Mouse (Mus musculus) heart, postnatal 14 days (tissue): ENCODE measurements around the gene Inf2. TPM values are rescaled to one million over a fixed set of nuclear protein-coding genes. Genes with fewer than 3 reads are reported as not detected.

Experiments
- DNase-seq, 2 experiments: peaks; one replicate each; pipeline ENCODE4 v3.0.0; 2021 to 2022
- intact Hi-C: fragments of 180-260 bp; cut with DNase I; formaldehyde crosslinking; loops from one replicate; pipeline ENCODE4 v1.15.1; 2025
- total RNA-seq, 2 experiments: library from RNA; stranded (reverse); gene quantifications; 2 replicates each; pipeline ENCODE4 v1.2.3; 2021

The Inf2 gene
- total RNA-seq, 2 experiments from 2014 or later, result 19.8 to 21.5 TPM

DNA sequence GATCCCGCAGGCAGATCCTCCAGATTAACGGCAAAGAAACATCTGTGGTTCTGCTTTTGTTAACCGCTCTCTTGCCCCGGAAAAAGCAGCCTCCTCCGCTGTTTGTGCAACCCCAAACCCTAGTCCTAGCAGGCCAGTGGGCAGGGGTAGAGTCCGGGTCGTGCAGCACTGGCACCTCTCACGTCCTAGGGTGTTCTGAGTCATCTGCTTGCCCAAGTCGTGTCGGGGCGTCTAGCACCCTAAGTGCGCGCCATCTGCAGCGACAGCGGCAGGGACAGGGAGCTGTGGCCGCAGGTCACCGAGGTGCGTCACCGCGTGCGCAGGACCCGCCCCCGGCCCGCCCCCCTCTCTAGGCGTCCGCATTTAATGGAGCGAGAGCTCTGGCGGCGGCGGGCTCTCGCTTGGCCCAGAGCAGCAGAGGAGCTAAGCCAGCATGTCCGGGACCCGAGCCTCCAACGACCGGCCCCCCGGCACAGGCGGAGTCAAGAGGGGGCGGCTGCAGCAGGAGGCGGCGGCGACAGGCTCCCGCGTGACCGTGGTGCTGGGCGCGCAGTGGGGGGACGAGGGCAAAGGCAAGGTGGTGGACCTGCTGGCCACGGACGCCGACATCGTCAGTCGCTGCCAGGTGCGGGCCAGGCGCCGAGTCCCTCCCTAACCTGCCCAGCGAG lies 31.2 kb downstream of the Inf2 start, which contains the start of gene Adssl1:
TSS of gene Adssl1 (plus strand) at position 360 of the 668 bp plus-strand sequence.
- intact Hi-C loops, result no loop called here

DNA sequence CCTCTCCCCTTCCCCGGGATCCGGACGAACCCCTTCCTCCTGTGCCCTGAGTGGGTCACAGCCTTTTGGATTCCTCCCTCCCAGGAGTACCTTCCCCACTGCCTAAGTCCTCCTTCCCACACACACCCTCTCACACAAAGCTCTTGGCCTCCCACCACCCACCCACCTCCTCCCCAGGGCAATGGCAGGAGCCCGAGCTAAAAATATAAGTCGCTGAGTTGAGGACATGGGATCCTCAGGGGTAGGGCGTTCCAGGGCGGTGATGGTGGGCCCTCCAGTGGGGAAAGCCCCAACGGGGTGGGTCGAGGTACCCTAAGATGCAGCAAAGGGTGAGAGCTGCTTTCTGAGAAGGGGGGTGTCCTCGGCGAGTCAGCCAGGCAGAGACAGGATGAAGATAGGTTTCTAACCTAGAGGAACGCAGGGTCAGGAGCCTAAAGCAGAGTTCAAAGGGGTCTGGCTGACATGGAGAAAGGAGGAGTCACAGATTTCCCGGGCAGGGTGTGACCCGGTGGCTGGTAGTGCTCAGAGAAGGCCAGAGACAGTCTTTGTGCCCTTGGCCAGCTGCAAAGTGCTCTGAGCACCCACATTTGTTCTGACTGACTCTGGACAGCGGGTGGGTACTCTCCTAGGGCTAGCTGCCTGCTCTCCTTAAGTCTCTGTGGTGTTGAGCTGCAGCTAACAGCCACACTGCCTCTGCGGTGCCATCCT lies 31.9 kb downstream of the Inf2 start:
- intact Hi-C loops, result no loop called here
- DNase-seq, result no peak

More for the DNA sequence above, 31.2 kb downstream of the Inf2 start, which contains the start of gene Adssl1:
- DNase-seq, result peak; percentile 77 to 78

DNA sequence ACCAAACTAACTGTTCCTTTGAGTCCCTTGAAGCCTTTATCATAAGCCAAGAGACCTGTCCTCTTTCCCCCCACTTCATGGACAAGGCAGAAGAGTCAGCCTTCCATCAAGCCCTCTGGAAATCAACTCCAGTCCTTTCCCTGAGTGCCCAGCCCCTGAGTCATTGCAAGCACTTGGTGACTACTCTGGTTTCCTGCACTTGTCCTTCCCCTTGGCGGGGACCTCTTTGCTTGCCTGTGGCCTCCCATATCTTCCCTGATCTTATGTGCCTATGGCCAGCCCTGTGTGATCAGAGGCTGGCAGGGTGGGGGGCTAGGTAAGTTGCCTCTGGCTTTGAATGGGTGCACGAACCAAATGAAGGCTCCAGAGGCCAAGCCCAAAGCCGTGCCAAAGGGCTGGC lies 33.3 kb downstream of the Inf2 start:
- no peak for DNase-seq
- intact Hi-C loops, result no loop called here

- intact Hi-C loops, result loop anchor here (1.0 kb wide), 1 partner anchor 71 kb away; no protein-coding TSS in a partner anchor
- DNase-seq, result peak; percentile 80 to 84
These were observed 35.2 kb downstream of the Inf2 start for GRCm38 (mm10) chr12:112623742-112624141.

- DNase-seq, result no peak
- intact Hi-C loops, result no loop called here
These were observed 37.1 kb downstream of the Inf2 start for GRCm38 (mm10) chr12:112625700-112626099.

- intact Hi-C loops, result no loop called here
- no peak for DNase-seq
These were observed 37.9 kb downstream of the Inf2 start for GRCm38 (mm10) chr12:112626455-112626854.

DNA sequence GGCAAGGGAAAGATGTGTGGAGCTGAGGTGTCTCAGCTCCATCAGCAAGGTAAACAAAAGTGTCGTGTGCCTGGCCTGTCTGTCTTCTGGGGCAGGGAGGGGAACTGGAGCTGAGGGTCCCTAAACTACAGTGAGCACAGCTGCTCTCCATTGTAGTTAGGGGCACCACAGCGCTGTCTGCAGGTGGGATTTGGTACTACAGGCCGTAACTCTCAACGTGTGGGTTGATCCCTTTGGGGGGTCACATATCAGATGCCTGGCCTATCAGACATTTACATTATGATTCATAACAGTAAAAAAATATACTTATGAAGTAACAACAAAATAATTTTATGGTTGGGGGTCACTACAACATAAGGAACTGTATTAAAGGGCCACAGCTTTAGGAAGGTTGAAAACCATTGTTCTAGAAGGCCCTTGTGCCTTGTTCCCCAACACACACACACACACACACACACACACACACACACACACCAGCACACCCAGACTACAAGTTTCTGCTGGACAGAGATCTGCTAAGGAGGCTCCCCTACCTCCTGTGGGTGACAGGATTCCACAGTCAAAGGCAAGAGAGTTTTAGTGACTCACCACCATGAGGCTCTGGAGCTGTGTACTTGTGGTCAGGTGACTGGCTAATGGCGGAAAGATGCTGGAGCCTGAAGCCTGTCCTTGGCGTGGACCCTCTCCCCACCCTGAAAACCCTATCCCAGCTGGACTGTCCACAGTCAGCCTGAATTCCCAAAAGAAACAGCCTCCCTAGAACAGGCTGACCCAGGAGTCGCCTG lies 38.7 kb downstream of the Inf2 start:
- no peak for DNase-seq
- intact Hi-C loops, result no loop called here

DNA sequence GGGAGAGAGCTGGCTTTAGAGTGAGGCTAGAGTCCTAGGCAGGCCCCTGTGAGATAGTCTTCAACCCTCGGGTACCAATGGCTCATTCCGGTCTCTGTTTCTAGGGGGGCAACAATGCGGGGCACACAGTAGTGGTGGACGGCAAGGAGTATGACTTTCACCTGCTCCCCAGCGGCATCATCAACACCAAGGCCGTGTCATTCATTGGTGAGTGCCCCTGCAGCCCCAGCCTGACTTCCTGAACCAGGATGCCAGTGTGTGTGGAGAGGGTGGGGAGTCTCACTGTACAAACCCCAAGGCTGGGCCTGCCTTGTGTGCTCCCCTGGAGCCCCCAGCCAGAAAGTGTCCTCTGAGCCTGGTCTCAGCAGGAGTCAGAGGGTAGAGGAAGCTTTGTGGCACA lies 39.6 kb downstream of the Inf2 start:
- DNase-seq, result no peak
- intact Hi-C loops, result no loop called here

DNA sequence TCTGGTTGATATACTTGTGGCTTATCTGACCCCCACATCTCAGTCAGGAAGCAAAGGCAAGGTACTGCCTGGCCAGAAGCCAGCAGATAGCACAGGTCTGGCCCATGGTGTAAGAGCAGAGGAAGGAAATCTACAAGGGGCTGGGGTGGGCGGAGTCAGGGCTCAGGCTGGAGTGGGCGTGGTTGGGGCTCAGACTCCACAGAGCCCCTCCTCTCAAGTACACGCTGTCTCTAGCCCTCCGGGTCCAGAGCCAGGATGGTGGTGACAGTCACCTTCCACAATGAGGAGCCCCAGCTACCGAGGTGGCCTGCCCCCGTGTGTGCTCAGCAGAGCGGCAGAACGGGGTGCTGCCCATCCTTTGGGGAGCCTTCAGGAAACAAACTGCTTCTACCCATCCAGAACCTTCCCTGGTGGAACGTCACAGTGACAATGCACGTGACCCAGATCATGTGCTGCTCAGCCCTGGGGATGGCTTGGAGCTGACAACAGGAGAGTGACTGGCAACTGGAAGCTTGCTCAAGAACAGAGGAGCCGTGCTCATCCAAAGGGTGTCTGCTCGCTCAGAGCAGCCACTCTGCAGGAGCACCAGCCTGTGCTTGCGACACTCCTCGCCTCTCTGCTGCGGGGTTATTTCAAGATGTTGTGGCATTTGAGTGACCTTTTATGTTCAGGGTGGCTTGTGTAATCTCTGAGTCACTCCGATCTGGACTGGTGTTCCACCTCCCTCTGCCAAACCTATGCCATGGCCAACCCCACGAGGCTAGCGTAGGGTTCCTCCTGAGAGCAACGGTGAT lies 40.5 kb downstream of the Inf2 start:
- intact Hi-C loops, result no loop called here

GRCm38 (mm10) chr12:112630029-112630428 lies 41.4 kb downstream of the Inf2 start:
- intact Hi-C loops, result no loop called here
- no peak for DNase-seq

More for the DNA sequence above, 40.5 kb downstream of the Inf2 start:
- DNase-seq, result peak; percentile 54 to 62

- intact Hi-C loops, result no loop called here
- DNase-seq, result no peak
These were observed 42.2 kb downstream of the Inf2 start for GRCm38 (mm10) chr12:112630796-112631195.

DNA sequence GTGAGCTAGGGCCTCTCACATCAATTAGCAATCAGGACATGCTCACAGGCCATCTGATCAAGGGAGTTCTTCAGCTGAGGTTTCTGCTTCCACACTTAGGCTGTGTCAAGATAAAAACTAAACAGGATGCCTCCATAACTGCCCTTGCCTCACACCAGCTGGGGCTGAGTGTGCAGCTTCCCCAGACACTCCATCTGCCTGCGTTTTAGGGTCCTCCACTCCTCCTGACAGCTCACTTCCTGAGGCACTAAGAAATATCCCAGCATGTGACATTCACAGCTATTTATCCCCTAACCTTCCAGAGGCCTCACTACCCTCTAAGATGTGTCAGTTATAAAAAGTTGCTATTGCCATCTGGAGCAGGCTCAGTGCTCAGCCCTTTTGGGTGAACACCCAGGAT lies 42.9 kb downstream of the Inf2 start:
- intact Hi-C loops, result no loop called here
- DNase-seq, result no peak

DNA sequence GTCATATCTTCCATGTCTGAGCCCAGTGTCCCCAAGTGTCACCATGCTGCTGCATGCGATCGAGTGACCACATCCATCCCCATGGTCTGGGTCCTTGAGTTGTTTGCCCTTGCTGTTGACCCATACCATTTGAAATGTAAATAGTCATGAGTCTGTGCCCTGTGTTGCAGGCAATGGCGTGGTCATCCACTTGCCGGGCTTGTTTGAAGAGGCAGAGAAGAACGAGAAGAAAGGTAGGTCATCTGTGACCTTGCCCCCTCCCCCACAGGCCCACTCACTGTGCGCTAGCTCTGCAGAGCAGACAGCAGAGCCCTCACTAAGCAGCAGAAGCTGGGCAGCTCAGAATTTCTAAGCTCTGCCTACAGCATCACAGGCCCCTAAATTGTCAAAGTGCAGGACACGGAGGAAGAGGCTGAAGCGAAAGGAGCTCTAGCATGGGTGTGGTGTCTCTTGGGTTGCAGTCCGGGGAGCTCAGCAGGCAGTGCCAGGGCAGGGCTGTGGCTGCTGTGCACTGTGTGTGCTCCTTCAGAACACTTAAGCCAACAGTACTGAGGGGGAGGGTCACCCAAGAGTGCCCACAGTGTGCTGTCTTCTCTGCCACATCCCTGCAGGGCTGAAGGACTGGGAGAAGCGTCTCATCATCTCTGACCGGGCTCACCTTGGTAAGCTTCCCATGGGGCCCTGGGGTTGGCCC lies 43.6 kb downstream of the Inf2 start:
- intact Hi-C loops, result no loop called here
- DNase-seq, result no peak

- intact Hi-C loops, result no loop called here
- no peak for DNase-seq
These were observed 44.3 kb downstream of the Inf2 start for GRCm38 (mm10) chr12:112632907-112633306.

DNA sequence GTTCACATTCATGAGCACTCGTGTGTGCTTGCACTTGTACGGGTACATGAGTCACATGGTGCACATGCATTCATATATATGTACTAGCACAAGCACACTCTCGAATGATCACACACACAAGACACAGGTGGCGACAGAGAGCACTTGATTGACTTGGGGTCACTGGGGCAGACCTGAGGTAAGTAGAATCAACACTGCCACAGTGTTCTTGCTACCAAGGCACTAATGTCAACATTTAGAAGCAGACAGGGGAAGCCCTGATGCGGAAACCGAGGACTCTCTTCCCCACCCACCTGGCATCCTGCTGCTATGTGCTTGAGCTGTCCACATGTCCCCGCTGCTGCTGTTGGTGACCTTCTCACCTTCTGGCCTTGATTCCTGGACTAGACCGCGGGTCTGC lies 45.1 kb downstream of the Inf2 start:
- DNase-seq, result no peak
- intact Hi-C loops, result no loop called here

GRCm38 (mm10) chr12:112639526-112639925 lies 50.9 kb downstream of the Inf2 start:
- DNase-seq, result no peak
- intact Hi-C loops, result no loop called here

- intact Hi-C loops, result no loop called here
- no peak for DNase-seq
These were observed 54.5 kb downstream of the Inf2 start for GRCm38 (mm10) chr12:112643126-112643525.

DNA sequence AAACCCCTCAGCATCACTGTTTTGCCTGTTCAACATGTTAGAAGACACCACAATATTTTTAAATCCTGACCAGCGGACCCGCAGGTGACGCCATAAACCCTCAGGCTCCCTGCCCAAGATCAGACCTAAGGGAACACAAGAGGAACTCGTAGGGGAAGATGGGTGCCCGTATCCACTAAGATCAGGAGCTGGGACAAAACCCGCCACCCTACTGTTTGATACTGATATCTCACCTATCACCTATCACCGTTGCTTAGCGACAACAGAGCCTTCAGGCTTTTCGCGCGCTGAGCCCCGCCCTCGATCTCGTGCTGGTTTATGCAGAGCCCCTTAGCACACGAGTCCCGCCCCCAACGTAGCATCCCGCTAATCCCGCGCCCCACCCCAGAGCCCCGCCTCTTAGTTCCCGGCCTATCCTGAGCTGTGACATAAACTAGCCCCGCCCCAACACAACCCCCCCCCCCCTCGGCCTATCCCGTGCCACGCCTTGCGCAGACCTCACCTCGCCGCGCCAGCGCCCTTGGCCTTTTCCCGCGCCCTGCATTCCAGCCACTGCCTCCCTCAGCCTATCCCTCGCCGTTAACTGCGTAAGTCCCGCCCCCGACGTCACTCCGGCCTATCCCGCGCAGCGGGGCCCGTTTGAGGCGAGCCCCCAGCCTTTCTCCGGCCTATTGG lies 55.7 kb downstream of the Inf2 start, which contains the start of gene Siva1:
TSS of gene Siva1 (plus strand) at position 500 of the 675 bp plus-strand sequence.
- DNase-seq, result peak; percentile 98 to 99
- intact Hi-C loops, result no loop called here

DNA sequence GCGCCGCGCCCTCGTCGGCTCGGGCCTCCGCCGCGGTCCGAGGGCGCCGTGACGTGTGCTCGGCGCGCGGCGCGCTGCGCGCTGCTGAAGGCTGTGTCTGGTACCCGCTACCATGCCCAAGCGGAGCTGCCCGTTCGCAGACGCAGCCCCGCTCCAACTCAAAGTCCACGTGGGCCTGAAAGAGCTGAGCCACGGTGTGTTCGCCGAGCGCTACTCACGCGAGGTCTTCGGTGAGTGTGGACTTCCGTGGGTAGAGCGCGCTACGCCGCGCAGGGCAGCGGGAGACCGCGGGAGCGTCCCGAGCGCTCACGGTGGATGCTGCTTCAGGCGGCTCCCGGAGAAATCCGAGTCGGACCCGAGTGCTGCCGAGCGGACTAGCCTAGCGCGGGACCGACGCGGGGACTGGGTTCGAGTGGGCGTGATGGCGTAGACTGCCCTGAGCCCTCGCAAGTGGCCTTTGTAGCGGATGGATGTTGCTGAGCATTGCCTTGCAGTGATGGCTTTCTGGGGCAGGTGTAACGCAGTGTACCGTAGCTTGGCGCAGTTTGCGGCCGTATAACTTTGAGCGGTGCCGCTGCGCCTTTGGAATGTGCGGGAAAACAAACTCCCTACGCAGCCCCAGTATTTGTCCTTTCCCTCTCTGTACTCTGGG lies 56.4 kb downstream of the Inf2 start:
- DNase-seq, result peak in 1 of 2 experiments; percentile 37
- intact Hi-C loops, result no loop called here
